Mouse (Mus musculus): Measurements from ENCODE around the gene Adam1a. TPM values are rescaled to one million over a fixed set of nuclear protein-coding genes. Genes with fewer than 3 reads are reported as not detected.
A peak's percentile ranks its signal among the peaks of the same experiment; 100 is the strongest.

The Adam1a gene
- polyA plus RNA-seq, 1 experiment = 3.0 TPM

- Histone ChIP-seq H3K4me1 (ENCODE audit: control insufficient read depth, insufficient read depth, low read length) (peaks cover 51% of the 10 kb centered on the region), H3K27ac (ENCODE audit: insufficient read depth, low read depth, low read length) (peak overlapping the region; percentile 95), H3K4me3 (ENCODE audit: insufficient read depth, low read length) (peak overlapping the region; percentile 43)
- TF ChIP-seq CTCF (IDR thresholded peaks at IDR 0.05; ENCODE audit: low read depth, low read length) (no peak), POLR2A (IDR thresholded peaks at IDR 0.05; ENCODE audit: borderline replicate concordance, low read depth, low read length) (no peak)
Measured at GRCm38 (mm10) chr5:121586400-121587039, 41.2 kb upstream of the Adam1a start.

GRCm38 (mm10) chr5:121585699-121586098, 40.4 kb upstream of the Adam1a start:
- H3K4me3 ChIP-seq (ENCODE audit: insufficient read depth, low read length) = peak overlapping the region; percentile 43; the same call in 1 of the 2 replicates
- H3K4me1 ChIP-seq (ENCODE audit: control insufficient read depth, insufficient read depth, low read length) = peaks cover 47% of the 10 kb centered on the region
- H3K27ac ChIP-seq (ENCODE audit: insufficient read depth, low read depth, low read length) = peak overlapping the region; percentile 95
- no peak for TF ChIP-seq CTCF (IDR thresholded peaks at IDR 0.05; ENCODE audit: low read depth, low read length)
- TF ChIP-seq POLR2A (IDR thresholded peaks at IDR 0.05; ENCODE audit: borderline replicate concordance, low read depth, low read length) = no peak

GRCm38 (mm10) chr5:121585005-121585404, 39.7 kb upstream of the Adam1a start:
- H3K4me1 ChIP-seq (ENCODE audit: control insufficient read depth, insufficient read depth, low read length) = peaks cover 47% of the 10 kb centered on the region
- H3K4me3 ChIP-seq (ENCODE audit: insufficient read depth, low read length) = no peak overlapping the region
- peak overlapping the region; percentile 95; the same call in 1 of the 2 replicates for H3K27ac ChIP-seq (ENCODE audit: insufficient read depth, low read depth, low read length)
- no peak for TF ChIP-seq CTCF (IDR thresholded peaks at IDR 0.05; ENCODE audit: low read depth, low read length)
- TF ChIP-seq POLR2A (IDR thresholded peaks at IDR 0.05; ENCODE audit: borderline replicate concordance, low read depth, low read length) = no peak

- peak overlapping the region; percentile 83 for H3K27ac ChIP-seq (ENCODE audit: insufficient read depth, low read depth, low read length)
- H3K4me1 ChIP-seq (ENCODE audit: control insufficient read depth, insufficient read depth, low read length) = peaks cover 47% of the 10 kb centered on the region
- H3K4me3 ChIP-seq (ENCODE audit: insufficient read depth, low read length) = peak overlapping the region; percentile 53
- TF ChIP-seq CTCF (IDR thresholded peaks at IDR 0.05; ENCODE audit: low read depth, low read length) = no peak
- TF ChIP-seq POLR2A (IDR thresholded peaks at IDR 0.05; ENCODE audit: borderline replicate concordance, low read depth, low read length) = no peak
Measured at GRCm38 (mm10) chr5:121583765-121584501, 38.7 kb upstream of the Adam1a start.

GRCm38 (mm10) chr5:121581945-121582344, 36.7 kb upstream of the Adam1a start:
- TF ChIP-seq CTCF (IDR thresholded peaks at IDR 0.05; ENCODE audit: low read depth, low read length) (no peak), POLR2A (IDR thresholded peaks at IDR 0.05; ENCODE audit: borderline replicate concordance, low read depth, low read length) (no peak)
- peaks cover 37% of the 10 kb centered on the region for H3K4me1 ChIP-seq (ENCODE audit: control insufficient read depth, insufficient read depth, low read length)
- H3K27ac ChIP-seq (ENCODE audit: insufficient read depth, low read depth, low read length) = no peak overlapping the region
- no peak overlapping the region for H3K4me3 ChIP-seq (ENCODE audit: insufficient read depth, low read length)

- Histone ChIP-seq H3K4me3 (ENCODE audit: insufficient read depth, low read length) (no peak overlapping the region), H3K4me1 (ENCODE audit: control insufficient read depth, insufficient read depth, low read length) (peaks cover 3% of the 10 kb centered on the region), H3K27ac (ENCODE audit: insufficient read depth, low read depth, low read length) (no peak overlapping the region)
- TF ChIP-seq POLR2A (IDR thresholded peaks at IDR 0.05; ENCODE audit: borderline replicate concordance, low read depth, low read length) = no peak
- no peak for TF ChIP-seq CTCF (IDR thresholded peaks at IDR 0.05; ENCODE audit: low read depth, low read length)
Measured at GRCm38 (mm10) chr5:121576927-121577488, 31.7 kb upstream of the Adam1a start.

GRCm38 (mm10) chr5:121575867-121576266, 30.6 kb upstream of the Adam1a start:
- no peak overlapping the region for H3K27ac ChIP-seq (ENCODE audit: insufficient read depth, low read depth, low read length)
- H3K4me1 ChIP-seq (ENCODE audit: control insufficient read depth, insufficient read depth, low read length) = no peaks in the 10 kb centered on the region
- no peak overlapping the region for H3K4me3 ChIP-seq (ENCODE audit: insufficient read depth, low read length)
- no peak for TF ChIP-seq CTCF (IDR thresholded peaks at IDR 0.05; ENCODE audit: low read depth, low read length)
- no peak for TF ChIP-seq POLR2A (IDR thresholded peaks at IDR 0.05; ENCODE audit: borderline replicate concordance, low read depth, low read length)

- TF ChIP-seq CTCF (IDR thresholded peaks at IDR 0.05; ENCODE audit: low read depth, low read length) = no peak
- no peak for TF ChIP-seq POLR2A (IDR thresholded peaks at IDR 0.05; ENCODE audit: borderline replicate concordance, low read depth, low read length)
- Histone ChIP-seq H3K4me3 (ENCODE audit: insufficient read depth, low read length) (no peak overlapping the region), H3K27ac (ENCODE audit: insufficient read depth, low read depth, low read length) (no peak overlapping the region), H3K4me1 (ENCODE audit: control insufficient read depth, insufficient read depth, low read length) (no peaks in the 10 kb centered on the region)
Measured at GRCm38 (mm10) chr5:121574145-121574544, 28.9 kb upstream of the Adam1a start.

- no peak overlapping the region for H3K4me3 ChIP-seq (ENCODE audit: insufficient read depth, low read length)
- H3K4me1 ChIP-seq (ENCODE audit: control insufficient read depth, insufficient read depth, low read length) = no peaks in the 10 kb centered on the region
- H3K27ac ChIP-seq (ENCODE audit: insufficient read depth, low read depth, low read length) = no peak overlapping the region
- TF ChIP-seq CTCF (IDR thresholded peaks at IDR 0.05; ENCODE audit: low read depth, low read length) = no peak
- TF ChIP-seq POLR2A (IDR thresholded peaks at IDR 0.05; ENCODE audit: borderline replicate concordance, low read depth, low read length) = no peak
Measured at GRCm38 (mm10) chr5:121570787-121571186, 25.5 kb upstream of the Adam1a start.

Measured in bone marrow macrophage, adult 2 months (primary cell).